Mouse (Mus musculus) neural tube, embryonic 15.5 days (tissue): Measurements from ENCODE around the gene Cdk19. TPM values are rescaled to one million over a fixed set of nuclear protein-coding genes. Genes with fewer than 3 reads are reported as not detected.
"Not testable (repeated sequence)": the region's sequence is repeated elsewhere in the genome, so short reads cannot be mapped to it uniquely, and the experiment has no call there.

ENCODE experiments used
- ATAC-seq: fragments of 200-750 bp; cut with Nextera tagmentation; 2 replicates; pipeline ENCODE4 v1.8.0; 2017; ENCODE audit warnings: mild to moderate bottlenecking, moderate TSS enrichment, moderate library complexity; ENCODE audit not compliant: low FRiP score
- H3K27ac ChIP-seq: fragments of 300-500 bp; sonication (generic); replicated peaks from 2 replicates; pipeline ENCODE4 v1.5.1; 2015; ENCODE audit warnings: mild to moderate bottlenecking, inconsistent platforms
- H3K27me3 ChIP-seq: fragments of 300-500 bp; sonication (generic); replicated peaks from 2 replicates; pipeline ENCODE4 v1.6.1; 2015; ENCODE audit warnings: inconsistent platforms
- H3K36me3 ChIP-seq: fragments of 300-500 bp; sonication (generic); 2 replicates; pipeline ENCODE4 v1.6.1; 2015; ENCODE audit warnings: inconsistent platforms
- H3K4me1 ChIP-seq: fragments of 300-500 bp; sonication (generic); 2 replicates; pipeline ENCODE4 v1.6.1; 2015; ENCODE audit warnings: inconsistent platforms
- H3K4me2 ChIP-seq: fragments of 300-500 bp; sonication (generic); 2 replicates; pipeline ENCODE4 v1.6.1; 2015; ENCODE audit warnings: inconsistent platforms, mild to moderate bottlenecking, moderate library complexity
- H3K4me3 ChIP-seq: fragments of 300-500 bp; sonication (generic); replicated peaks from 2 replicates; pipeline ENCODE4 v1.5.1; 2015; ENCODE audit warnings: mild to moderate bottlenecking, inconsistent platforms
- H3K9ac ChIP-seq: fragments of 300-500 bp; sonication (generic); replicated peaks from 2 replicates; pipeline ENCODE4 v1.6.1; 2015; ENCODE audit warnings: mild to moderate bottlenecking, inconsistent platforms
- H3K9me3 ChIP-seq: fragments of 300-500 bp; sonication (generic); replicated peaks from 2 replicates; pipeline ENCODE4 v1.6.1; 2016; ENCODE audit warnings: inconsistent platforms
- WGBS: fragments of 180-500 bp; shearing (Covaris S2); methylation state at CpG from one replicate; pipeline ENCODE4 v1.1.7; 2015; ENCODE audit warnings: mixed read lengths; 5-methylcytosine and 5-hydroxymethylcytosine counted together
- polyA plus RNA-seq: library from polyadenylated mRNA; unstranded; fragments of >200 nt; fragmentation: Nextera tagmentation; extraction: Ambion mirVana; gene quantifications from 2 replicates; pipeline ENCODE4 v1.2.1, GENCODE M21; 2015

The Cdk19 gene
- polyA plus RNA-seq, 1 experiment from 2014 or later: 9.7 TPM

- ATAC-seq: no peak
- Histone ChIP-seq H3K4me2 (no peak overlapping the region), H3K9me3 (no peaks in the 10 kb centered on the region), H3K9ac (no peak overlapping the region), H3K4me3 (no peak overlapping the region), H3K4me1 (no peaks in the 10 kb centered on the region), H3K27me3 (no peaks in the 10 kb centered on the region), H3K36me3 (no peaks in the 10 kb centered on the region), H3K27ac (no peak overlapping the region)
- WGBS: 95% methylated on average over 2 of the region's 2 CpGs
Observed at GRCm38 (mm10) chr10:40411370-40411769, 72.0 kb downstream of the Cdk19 start.

- H3K9me3 ChIP-seq: no peaks in the 10 kb centered on the region
- ATAC-seq: no peak
- H3K36me3 ChIP-seq: no peaks in the 10 kb centered on the region
- no peak overlapping the region for H3K4me3 ChIP-seq
- H3K9ac ChIP-seq: no peak overlapping the region
- no peak overlapping the region for H3K27ac ChIP-seq
- H3K4me1 ChIP-seq: peaks cover 8% of the 10 kb centered on the region; the same call in 1 of the 2 replicates
- no peak overlapping the region for H3K4me2 ChIP-seq
- H3K27me3 ChIP-seq: no peaks in the 10 kb centered on the region
- WGBS: 72% methylated on average over 7 of the region's 7 CpGs
Observed at GRCm38 (mm10) chr10:40416944-40417343, 77.6 kb downstream of the Cdk19 start.

DNA sequence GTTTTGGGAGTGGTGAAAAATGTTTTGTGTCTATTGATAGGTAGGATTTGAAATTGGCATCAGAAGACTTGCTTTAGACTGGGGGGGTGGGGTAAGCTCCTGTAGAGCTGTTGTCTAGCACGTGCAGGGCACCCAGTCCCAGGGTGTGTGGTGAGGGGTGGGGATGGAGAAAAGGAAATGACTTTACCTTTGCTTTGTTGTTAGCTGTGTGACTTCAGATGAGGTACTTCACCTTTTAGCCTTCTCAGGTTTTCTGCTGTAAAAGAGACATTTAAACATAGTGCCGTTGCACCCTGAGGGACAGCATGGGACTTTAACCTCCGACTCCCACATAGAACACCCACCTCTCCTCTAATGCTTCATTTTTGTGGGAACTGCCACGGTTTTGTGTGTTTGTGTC is 80.5 kb downstream of the Cdk19 start:
- no peaks in the 10 kb centered on the region for H3K9me3 ChIP-seq
- H3K4me2 ChIP-seq: no peak overlapping the region
- ATAC-seq: no peak
- H3K9ac ChIP-seq: no peak overlapping the region
- no peak overlapping the region for H3K27ac ChIP-seq
- H3K36me3 ChIP-seq: no peaks in the 10 kb centered on the region
- no peaks in the 10 kb centered on the region for H3K27me3 ChIP-seq
- H3K4me3 ChIP-seq: no peak overlapping the region
- peaks cover 8% of the 10 kb centered on the region; the same call in 1 of the 2 replicates for H3K4me1 ChIP-seq
- 82% methylated on average over 4 of the region's 4 CpGs for WGBS

- WGBS: 74% methylated on average over 2 of the region's 2 CpGs
- no peak overlapping the region for H3K4me3 ChIP-seq
- no peak overlapping the region for H3K9ac ChIP-seq
- H3K4me2 ChIP-seq: no peak overlapping the region
- H3K36me3 ChIP-seq: no peaks in the 10 kb centered on the region
- peaks cover 13% of the 10 kb centered on the region for H3K4me1 ChIP-seq
- ATAC-seq: no peak
- no peaks in the 10 kb centered on the region for H3K9me3 ChIP-seq
- H3K27me3 ChIP-seq: no peaks in the 10 kb centered on the region
- no peak overlapping the region for H3K27ac ChIP-seq
Observed at GRCm38 (mm10) chr10:40420703-40421102, 81.3 kb downstream of the Cdk19 start.

GRCm38 (mm10) chr10:40421724-40422123 is 82.4 kb downstream of the Cdk19 start:
- Histone ChIP-seq H3K36me3 (no peaks in the 10 kb centered on the region), H3K9ac (no peak overlapping the region), H3K27ac (no peak overlapping the region), H3K4me2 (no peak overlapping the region), H3K27me3 (no peaks in the 10 kb centered on the region), H3K9me3 (no peaks in the 10 kb centered on the region), H3K4me1 (peaks cover 13% of the 10 kb centered on the region), H3K4me3 (no peak overlapping the region)
- no peak for ATAC-seq
- WGBS: 87% methylated on average over 2 of the region's 2 CpGs

- Histone ChIP-seq H3K4me3 (no peak overlapping the region), H3K9ac (no peak overlapping the region), H3K9me3 (no peaks in the 10 kb centered on the region), H3K27ac (no peak overlapping the region), H3K36me3 (no peaks in the 10 kb centered on the region), H3K4me2 (no peak overlapping the region), H3K4me1 (peaks cover 10% of the 10 kb centered on the region), H3K27me3 (no peaks in the 10 kb centered on the region)
- ATAC-seq: no peak
- 33% methylated on average over 4 of the region's 4 CpGs for WGBS
Observed at GRCm38 (mm10) chr10:40422696-40423095, 83.3 kb downstream of the Cdk19 start.

DNA sequence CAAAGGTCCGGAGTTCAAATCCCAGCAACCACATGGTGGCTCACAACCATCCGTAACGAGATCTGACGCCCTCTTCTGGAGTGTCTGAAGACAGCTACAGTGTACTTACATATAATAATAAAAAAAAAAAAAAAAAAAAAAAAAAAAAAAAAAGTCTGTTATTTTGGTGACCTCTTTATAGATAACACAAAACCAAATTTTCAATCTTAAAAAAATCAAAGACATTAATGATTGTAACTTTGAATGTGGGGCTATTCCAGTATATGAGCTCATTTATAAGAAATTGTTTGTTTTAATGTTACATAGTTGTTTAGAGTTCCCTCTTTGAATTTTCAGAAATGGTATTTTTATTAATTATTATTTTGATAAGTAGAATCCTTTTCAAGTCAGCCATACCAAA is 85.1 kb downstream of the Cdk19 start:
- WGBS: 90% methylated on average over 4 of the region's 4 CpGs
- not testable (repeated sequence) for ATAC-seq, H3K9me3 ChIP-seq, H3K4me3 ChIP-seq, H3K27me3 ChIP-seq, H3K36me3 ChIP-seq, H3K27ac ChIP-seq, H3K4me2 ChIP-seq, H3K9ac ChIP-seq
- peaks cover 10% of the 10 kb centered on the region for H3K4me1 ChIP-seq

DNA sequence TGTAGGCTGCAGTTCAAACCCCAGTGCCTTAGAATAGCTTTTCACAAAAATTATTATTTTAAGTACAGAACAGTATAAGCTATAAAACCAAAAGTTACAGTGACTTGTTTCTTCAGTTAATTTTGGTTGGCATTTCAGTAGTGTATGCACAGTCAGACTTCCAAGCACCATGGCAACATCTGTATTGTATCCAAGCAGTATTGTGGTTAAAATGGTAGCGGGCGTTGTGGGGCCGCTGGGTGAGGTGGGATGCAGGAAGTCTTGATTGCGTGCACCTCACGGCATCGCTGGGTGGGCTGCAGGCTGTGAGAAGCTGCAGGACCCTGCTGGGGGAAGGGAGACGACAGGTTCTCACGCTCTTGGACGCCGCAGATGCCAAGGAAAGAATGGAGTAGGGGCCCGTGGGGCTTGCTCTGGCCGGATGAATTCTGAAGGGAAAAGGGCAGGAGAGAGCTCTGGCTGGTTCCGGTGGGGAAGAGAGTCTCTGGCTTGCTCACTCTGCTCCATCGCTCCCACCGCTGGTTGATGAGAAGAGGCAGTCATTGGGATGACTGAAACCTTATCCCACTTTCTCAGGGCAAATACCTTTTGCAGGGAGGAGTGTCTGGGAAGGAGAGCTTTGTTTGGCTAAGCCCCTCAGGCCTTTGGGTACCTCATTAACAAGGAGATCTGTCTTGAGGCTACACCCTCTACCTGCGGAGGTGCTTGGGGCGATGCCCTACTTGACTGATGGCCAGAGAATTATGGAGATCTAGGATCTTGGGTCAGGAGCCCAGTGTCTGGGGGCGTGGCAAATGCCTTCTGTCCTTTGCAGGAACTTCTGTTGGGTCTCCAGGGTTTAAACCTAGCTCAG is 86.1 kb downstream of the Cdk19 start:
- Histone ChIP-seq H3K4me1 (peaks cover 10% of the 10 kb centered on the region), H3K9me3 (no peaks in the 10 kb centered on the region), H3K9ac (no peak overlapping the region), H3K4me3 (peak overlapping the region; percentile 19; the same call in 1 of the 2 replicates), H3K27ac (no peak overlapping the region), H3K4me2 (peak overlapping the region; percentile 42), H3K36me3 (no peaks in the 10 kb centered on the region), H3K27me3 (no peaks in the 10 kb centered on the region)
- 37% methylated on average over 18 of the region's 18 CpGs for WGBS
- ATAC-seq: no peak; the same call in 1 of the 2 replicates

GRCm38 (mm10) chr10:40426096-40426450 is 86.7 kb downstream of the Cdk19 start:
- peaks cover 7% of the 10 kb centered on the region; the same call in 1 of the 2 replicates for H3K4me1 ChIP-seq
- no peak for ATAC-seq
- WGBS: 51% methylated on average over 6 of the region's 6 CpGs
- H3K27ac ChIP-seq: no peak overlapping the region
- no peaks in the 10 kb centered on the region for H3K27me3 ChIP-seq
- no peaks in the 10 kb centered on the region for H3K9me3 ChIP-seq
- no peak overlapping the region for H3K4me3 ChIP-seq
- no peak overlapping the region for H3K4me2 ChIP-seq
- H3K36me3 ChIP-seq: no peaks in the 10 kb centered on the region
- no peak overlapping the region for H3K9ac ChIP-seq

DNA sequence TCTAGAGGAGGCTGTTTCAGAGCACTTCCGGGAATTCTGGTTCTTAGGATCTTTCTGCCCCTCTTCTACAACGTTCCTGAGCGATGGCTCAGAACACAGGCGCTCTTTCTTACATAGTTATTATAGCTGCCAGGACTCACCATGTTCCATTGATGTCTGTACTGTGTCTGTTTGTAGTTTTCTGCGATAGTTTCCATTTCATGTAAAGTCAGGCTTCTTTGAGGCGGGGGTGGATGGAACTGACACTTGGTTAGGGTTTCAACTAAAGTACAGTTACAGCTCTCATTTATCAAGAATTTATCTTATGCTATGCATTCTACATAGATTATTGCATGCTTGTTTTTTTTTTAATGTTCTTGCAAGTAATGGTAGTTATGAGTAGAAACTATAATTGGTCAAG is 89.3 kb downstream of the Cdk19 start:
- Histone ChIP-seq H3K36me3 (no peaks in the 10 kb centered on the region), H3K27me3 (no peaks in the 10 kb centered on the region)
- 88% methylated on average over 6 of the region's 6 CpGs for WGBS

GRCm38 (mm10) chr10:40429081-40429480 is 89.7 kb downstream of the Cdk19 start:
- no peak for ATAC-seq
- Histone ChIP-seq H3K4me3 (no peak overlapping the region), H3K27ac (no peak overlapping the region), H3K9ac (no peak overlapping the region), H3K4me1 (peaks cover 7% of the 10 kb centered on the region; the same call in 1 of the 2 replicates), H3K9me3 (no peaks in the 10 kb centered on the region), H3K27me3 (no peaks in the 10 kb centered on the region), H3K4me2 (no peak overlapping the region), H3K36me3 (no peaks in the 10 kb centered on the region)
- WGBS: 88% methylated on average over 2 of the region's 2 CpGs

More for the DNA sequence above, 89.3 kb downstream of the Cdk19 start:
- H3K4me2 ChIP-seq: no peak overlapping the region
- no peaks in the 10 kb centered on the region for H3K9me3 ChIP-seq
- H3K4me1 ChIP-seq: peaks cover 7% of the 10 kb centered on the region; the same call in 1 of the 2 replicates
- H3K4me3 ChIP-seq: no peak overlapping the region
- no peak overlapping the region for H3K27ac ChIP-seq
- no peak overlapping the region for H3K9ac ChIP-seq
- ATAC-seq: no peak

GRCm38 (mm10) chr10:40430209-40430608 is 90.8 kb downstream of the Cdk19 start:
- Histone ChIP-seq H3K9me3 (no peaks in the 10 kb centered on the region), H3K4me3 (no peak overlapping the region), H3K9ac (no peak overlapping the region), H3K36me3 (no peaks in the 10 kb centered on the region), H3K4me2 (no peak overlapping the region), H3K27ac (no peak overlapping the region), H3K4me1 (peaks cover 7% of the 10 kb centered on the region; the same call in 1 of the 2 replicates), H3K27me3 (no peaks in the 10 kb centered on the region)
- WGBS: 98% methylated on average over 4 of the region's 4 CpGs
- no peak for ATAC-seq
